Mouse (Mus musculus): Measurements from ENCODE around the gene Snrpd2.

The Snrpd2 gene

DNA sequence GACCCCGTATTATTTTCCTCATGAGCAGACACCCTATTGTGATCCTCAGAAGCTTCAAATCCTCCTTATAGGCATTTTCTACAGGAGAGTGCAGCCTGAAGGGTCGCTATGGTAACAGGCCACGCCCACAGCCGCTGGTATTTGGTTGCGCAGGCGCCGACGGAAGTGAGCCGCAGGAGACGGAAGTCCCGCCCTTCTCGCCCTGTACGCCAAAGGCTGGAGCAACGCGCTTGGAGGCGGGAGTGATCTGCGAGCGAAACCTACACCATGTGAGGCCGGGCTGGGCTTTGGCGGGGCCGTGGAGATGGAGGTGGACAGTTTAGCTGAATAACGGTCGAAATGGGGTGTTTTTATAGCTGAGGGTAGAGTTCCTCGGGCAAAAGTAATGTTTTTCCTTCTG is at the start of gene Snrpd2:
Gene Snrpd2 (plus strand): TSS at position 97 of the 400 bp plus-strand sequence.
- peak; percentile 97 for DNase-seq

DNA sequence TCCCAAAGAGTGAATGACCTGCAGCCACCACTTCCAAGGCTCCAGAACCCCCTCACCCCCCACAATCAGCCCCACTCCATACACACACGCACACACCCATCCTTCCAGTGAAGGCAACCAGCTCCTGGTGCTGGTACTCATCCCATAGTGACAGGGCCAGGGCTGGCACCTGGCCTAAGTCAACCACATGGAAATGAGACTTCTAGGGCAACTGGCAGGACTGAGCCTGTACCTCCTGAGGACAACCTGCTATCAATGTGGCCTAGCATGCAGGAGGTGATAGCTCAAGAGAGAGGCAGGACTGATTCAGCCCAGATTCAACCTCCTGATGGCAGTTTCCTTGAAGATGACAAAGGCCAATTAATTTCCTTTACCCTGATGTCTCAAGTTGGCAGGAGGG is 49.2 kb upstream of the Snrpd2 start:
- DNase-seq, result no peak

DNA sequence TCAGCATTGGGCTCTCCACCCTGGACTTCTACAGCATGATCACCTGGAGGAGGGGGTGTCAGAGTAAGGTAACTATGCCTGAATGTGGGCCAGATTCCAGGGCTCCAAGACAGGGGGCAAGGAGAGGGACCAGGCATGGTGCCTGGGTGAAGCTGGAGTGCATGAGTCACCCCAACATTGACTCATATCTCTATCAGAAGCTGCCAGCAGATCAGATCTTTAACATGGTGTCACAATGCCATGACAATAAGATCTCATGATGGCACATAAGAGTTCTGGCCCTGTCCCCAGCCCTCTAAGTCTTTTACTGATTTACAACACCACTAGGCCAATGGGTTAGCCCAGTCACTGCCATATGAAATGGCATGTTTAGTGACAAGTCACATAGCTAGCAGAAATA is 45.8 kb upstream of the Snrpd2 start:
- DNase-seq, result no peak

DNA sequence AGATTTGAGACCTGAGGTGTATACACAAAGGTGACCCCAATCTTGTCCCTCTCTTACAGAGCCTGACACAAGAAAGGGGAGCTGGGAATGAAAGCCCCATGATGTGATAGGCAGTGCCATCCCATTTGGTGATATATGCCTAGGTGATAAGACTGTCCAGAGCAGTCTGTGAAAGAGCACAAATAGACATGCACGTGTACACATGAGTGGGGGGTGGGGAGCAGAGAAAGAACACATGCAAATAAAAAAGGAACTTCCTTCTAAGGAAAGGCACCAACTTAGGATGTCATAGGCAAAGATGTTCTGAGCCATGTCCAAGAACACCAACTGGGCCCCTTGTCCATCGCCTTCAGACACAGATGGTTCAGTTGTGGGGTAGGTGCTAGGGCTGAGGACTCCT is 45.0 kb upstream of the Snrpd2 start:
- no peak for DNase-seq

DNA sequence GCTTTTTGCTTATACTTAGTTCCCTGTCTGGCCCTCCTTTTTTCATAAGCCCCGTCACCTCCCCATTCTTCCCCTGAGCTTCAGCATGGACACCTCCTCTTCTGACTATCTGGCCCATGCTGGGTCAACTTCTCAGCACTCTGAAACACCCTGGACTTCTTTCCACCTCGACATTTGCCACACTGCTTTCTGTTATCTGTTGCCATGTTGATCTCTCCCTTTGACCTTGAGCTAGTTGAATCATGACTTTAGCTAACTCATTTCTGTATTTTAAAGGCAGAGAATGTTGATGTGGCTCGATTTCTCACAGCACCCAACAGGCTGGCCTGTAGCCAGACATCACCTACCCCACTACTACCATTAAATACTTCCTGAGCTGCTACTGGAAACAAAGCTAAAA is 42.1 kb upstream of the Snrpd2 start:
- DNase-seq, result no peak

DNA sequence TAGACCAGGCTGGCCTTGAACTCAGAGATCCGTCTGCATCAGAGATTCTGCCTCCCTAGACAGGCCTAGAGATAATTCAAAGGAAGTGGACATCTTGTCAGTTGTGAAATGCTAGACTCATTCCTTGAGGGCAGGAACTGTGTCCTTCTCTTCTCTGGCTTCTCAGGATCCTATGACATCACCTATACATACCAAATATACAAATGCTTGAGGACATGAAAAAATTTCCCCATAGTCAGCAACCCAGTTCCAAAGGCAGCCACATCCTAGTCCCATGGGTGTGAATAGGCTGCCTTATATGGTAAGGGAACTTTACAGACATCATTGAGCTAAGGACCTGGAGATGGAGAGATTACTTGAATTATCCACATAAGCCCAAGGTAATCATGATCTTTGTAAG is 40.0 kb upstream of the Snrpd2 start:
- no peak for DNase-seq

DNA sequence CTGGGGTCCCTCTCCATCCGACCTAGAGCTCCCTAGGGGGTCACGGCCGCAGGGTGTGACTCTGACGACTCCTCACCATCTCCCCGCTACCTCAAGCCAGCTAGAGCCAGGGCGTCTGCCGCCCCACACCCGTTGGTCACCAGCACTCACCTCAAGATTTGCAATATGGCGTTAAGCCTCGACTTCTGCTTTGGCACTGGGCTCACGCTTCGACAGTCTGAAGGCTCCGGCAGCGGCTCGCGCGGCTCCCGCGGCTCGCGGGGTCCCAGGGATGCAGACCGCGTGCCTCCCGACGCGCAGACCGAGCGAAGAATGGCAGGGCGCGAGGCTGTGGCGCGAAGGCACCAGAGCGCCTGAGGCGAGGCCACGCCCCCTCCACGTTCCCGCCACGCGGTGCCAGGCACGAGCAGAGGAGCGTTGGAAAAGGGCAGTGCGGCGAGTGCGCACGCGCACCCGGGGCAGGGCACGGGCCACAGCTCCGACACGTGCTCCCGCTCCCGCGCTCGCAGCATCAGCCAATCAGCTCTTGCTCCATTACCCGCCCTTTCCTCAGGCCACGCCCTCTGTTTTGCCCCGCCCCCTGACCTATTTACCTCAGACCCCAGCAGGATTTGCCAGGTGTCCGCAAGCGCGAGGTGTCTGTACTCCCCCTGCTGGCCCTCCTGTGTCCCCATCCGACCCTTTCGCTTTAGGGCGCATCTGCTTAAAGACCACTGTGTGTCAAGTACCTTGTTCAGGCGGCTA is 31.3 kb upstream of the Snrpd2 start, which contains the start of gene Gm4969:
Gene Gm4969 (minus strand): TSS at position 341 of the 744 bp plus-strand sequence.
- peak; percentile 67 for DNase-seq

DNA sequence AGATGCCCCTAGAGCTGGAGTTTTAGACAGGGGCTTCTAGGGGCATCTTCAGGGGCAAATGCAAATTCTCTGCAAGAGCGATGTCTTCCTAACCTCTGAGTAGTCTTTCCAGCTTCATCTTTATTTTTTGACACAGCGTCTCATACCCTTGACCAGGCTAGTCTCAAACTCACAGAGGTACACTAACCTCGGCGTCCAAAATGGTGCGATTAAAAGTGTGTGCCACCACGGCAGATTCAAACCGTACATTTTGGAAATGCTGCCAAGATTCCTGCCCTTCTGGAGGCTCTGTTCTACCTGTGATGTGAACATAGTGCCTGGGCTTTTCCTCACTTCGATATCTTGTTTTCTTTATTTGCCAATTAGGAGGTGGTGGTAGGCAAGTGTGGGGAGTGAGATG is 30.4 kb upstream of the Snrpd2 start:
- peak; percentile 21 for DNase-seq

DNA sequence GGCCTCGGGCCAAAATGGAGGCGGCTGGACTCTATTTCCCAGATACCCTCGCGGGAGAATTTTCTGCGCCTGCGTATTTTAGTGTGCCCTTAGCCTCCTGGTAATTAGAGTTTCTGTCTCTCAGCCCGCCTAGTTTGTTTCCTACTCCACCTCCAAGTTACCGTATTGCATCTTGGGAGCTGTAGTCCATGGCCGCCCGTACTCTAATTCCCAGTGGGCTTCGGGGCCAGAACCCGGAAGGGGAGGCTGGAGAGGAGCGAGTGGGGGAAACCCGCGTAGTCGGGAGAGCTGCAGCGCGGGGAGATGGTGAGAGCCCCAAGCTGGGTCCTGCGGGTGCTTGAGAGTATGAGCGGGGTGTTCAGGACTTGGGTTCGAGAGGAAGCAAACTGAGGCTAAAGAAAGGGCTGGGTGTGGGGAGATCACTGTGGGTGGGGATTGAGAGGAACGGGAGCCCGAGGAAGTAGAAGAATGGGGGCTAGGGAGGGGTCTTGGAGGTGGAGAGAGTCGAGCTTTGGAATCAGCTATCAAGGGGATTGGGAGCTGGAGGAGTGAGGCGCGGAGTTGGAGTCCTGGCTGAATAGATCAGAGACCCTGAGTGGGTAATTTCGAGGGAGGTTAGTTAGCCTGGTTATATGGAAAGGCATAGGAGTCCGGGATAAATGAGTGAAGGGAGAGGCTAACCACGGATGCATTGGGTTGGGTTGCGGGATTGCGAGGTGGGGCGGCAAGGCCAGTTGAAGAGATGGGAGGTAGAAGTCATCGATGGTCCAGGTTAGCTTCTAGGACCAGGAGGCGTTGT is 29.7 kb upstream of the Snrpd2 start, which contains the start of gene Fbxo46:
Gene Fbxo46 (plus strand): TSS at position 229 of the 799 bp plus-strand sequence.
- peak; percentile 94 for DNase-seq

DNA sequence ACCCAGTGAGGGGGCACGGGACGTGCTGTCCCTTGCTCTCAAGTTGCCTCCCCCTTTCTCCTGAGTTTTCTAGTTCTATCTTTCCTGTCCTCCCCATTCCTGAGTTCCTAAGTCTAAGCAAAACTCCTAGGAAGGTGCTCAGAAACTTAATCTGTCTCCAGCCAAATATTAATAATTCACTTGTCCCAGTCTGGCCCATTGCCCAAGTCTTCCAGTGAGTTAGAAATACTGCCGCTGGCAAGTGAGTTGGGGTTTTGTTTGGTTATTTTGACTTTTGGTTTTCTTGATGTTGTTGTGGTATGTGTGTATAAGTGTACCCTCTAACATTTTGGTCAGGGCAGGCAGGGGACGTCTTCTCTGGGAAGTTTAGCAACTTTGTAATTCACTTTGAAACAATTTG is 27.8 kb upstream of the Snrpd2 start:
- DNase-seq, result no peak

DNA sequence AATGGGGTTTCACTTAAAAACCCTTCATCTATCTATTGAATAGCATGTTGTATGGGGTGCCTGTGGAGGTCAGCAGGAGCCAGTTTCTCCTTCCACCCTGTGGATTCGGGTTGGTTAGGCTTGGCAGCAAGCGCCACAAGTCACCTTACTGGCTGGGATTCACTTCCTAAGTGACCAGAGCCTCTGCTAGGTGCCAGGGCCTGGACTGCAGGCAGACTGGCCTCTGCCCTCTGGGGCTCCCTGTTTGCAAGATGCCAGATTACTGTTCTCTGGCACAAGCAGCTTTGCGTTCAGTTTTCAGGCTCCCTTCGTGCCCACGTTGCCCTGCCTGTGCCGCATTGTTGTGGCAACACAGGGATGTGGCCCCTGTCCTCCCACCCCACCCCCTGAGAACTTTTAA is 24.8 kb upstream of the Snrpd2 start:
- no peak for DNase-seq

DNA sequence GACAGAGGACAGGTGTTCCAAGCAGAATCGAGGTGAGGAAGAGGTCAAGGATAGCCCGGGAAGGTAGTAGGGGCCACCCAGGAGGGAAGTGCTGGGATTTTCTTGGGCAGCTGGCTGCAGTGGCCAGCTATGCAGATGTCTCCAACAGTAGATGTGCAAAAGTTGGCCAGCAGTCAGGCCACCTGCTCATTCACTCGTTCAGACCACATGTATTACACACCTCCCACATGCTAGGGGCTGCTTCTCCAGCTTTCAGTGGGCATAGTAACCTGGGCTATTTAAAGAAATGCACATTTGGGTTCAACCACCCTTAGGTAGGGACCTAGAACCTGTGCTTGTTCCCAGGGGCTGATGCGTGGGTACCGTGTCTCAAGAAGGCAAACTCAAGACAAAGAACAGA is 21.8 kb upstream of the Snrpd2 start:
- no peak for DNase-seq

DNA sequence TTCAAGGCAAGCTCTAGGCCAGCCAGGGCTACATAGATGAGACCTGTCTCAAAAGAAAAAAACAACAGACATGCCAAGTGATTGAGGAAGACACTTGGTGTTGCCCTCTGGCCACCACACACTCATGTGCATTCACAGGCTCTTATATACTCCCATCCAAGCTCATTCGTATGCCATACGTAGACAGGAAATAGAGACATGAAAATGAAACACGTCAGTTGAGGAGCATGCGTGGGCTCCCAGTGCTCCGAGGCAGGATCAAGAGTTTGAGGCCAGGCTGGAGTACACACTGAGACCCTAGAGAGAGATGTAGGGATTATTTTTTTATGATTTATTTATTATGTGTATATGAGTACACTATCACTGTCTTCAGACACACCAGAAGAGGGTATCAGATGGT is 20.1 kb upstream of the Snrpd2 start:
- DNase-seq, result no peak

DNA sequence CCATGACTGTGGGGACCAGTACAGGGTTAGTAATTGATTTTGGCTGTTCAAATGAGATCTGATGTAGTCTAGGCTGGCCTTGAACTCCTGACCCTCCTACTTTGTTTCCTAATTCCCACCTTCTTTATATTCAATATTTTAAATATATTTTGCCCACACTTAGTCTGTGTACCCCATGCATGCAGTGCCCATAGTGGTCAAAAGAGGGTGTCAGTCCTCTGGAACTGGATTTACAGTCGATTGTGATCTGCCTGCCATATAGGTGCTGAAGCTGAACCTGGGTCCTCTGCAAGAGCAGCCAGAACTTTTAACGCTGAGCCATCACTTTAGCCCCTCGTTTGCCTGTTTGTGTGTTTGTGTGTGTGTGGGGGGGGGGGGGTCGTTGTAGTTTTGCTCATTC is 18.9 kb upstream of the Snrpd2 start:
- peak; percentile 35 for DNase-seq

DNA sequence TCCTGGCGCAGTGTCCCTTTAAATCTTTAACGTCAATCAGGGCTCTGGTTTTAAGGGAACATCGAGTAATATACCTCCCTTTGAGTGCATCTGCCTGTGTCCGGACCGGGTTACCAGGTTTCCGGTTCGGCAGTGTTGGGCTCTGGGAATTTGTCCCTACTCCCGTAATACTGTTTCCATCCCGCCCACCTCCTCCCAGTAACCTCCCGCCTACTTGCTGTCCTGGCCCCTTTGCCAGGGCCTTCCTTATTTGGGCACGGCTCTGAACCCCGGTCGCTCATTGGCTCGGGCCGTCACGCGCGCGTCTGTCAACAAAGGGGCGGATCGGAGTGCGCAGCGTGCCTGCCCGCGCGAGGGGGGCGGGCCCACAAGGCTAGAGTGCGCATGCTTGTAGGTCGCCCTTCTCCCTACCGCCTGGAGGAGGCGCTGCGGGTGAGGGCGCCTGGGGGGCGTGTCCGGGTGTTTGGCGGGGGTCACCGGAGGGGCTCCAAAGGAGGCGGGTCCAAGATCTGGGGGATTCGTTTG is 18.1 kb upstream of the Snrpd2 start:
- DNase-seq, result peak; percentile 95

DNA sequence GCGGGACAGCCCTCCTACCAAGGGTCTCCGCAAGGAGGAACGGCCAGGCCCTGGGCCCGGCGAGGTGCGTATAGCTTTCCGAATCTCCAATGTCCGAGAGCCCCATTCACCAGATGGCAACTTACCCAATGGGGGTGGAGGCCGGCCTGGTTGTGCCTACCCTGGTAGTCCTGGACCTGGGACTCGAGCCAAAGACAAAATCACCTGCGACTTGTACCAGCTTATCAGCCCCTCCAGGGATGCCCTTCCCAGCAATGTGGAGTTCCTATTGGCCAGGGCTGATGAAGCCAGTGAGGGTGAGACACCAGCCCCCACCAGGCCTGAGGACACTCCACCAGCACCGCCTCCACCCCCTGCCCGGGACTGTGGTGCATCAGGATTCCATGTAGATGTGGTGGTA is 13.4 kb upstream of the Snrpd2 start:
- DNase-seq, result no peak

DNA sequence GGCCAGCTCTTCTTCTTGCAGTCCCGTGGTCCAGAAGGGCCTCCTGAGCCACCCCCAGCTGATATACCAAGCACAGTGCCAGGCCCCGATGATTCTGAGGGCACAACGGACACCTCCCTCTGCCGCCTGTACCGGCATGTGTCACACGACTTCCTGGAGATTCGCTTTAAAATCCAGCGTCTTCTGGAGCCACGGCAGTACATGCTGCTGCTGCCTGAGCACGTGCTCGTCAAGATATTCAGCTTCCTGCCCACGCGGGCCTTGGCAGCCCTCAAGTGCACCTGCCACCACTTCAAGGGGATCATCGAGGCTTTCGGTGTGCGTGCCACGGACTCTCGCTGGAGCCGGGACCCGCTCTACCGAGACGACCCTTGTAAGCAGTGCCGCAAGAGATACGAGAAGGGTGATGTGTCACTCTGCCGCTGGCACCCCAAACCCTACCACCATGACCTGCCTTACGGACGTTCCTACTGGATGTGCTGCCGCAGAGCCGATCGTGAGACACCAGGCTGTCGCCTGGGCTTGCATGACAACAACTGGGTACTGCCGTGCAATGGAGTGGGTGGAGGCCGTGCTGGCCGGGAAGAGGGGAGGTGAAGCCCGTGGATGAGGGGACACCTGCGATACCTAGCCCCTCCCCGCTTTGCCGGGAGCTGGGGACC is 12.7 kb upstream of the Snrpd2 start:
- DNase-seq, result peak; percentile 35

DNA sequence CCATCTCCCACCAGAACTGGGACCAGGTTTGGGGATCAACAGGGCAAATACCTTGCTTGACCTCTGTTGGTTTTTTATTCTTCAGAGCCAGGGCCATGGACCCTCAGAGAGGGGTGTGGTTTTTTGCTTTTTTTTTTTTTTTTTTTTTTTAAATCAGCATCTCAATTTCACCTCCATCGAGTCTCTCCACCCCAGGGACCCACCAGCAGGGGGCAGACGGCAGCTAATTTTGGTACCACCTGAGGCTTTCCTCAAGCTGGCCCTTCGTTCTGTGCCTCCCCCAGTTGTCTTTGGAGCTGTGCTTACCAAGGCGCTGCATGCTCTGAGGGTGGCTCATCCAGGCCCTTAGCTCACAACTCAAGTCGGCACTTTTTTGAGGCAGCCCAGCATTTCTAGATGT is 12.1 kb upstream of the Snrpd2 start:
- peak; percentile 81 for DNase-seq

DNA sequence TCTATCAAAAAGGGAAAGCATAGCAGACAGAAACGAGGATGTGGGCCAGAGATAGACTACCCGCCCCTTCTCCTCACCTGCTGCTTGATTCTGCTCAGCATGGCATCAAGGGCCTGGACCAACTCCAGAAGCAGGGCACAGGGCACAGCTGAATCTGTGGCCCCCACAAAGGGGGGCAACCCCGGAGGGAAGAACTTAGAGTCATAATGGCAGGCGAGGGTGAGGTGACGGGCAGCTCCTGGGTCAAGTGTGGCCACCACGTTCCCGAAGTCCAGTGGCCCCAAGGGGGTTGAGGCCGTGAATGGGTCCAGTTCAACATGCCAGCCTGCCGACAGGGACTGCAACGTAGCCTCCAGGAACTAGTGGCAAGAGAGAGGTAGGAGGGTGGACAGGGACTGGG is 2.7 kb upstream of the Snrpd2 start:
- DNase-seq, result no peak

DNA sequence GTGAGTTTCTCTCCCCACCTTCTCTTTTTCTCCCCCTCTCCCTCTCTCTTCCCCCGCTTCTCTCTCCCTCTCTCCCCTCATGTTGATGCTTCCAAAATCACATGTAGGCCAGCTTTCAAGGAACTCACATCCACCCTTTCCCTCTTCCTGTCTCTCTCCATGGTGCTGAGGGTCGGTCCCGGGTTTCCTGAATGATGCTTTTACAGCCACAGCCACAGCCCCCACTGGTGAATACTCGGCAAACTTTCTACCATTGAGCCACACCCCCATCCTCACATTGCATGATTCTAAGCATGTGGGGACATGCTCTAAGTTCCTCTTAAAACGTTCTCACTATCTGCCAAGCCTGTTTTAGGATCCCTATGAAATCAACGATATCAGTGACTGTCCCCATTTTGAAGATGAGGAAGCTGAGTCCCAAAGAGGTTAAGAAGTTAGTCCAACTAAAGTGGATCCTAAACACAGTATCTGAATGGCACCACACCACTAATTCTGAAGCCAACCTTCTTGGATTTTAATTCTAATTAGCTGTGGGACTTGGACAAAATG is 2.0 kb upstream of the Snrpd2 start:
- DNase-seq, result no peak

DNA sequence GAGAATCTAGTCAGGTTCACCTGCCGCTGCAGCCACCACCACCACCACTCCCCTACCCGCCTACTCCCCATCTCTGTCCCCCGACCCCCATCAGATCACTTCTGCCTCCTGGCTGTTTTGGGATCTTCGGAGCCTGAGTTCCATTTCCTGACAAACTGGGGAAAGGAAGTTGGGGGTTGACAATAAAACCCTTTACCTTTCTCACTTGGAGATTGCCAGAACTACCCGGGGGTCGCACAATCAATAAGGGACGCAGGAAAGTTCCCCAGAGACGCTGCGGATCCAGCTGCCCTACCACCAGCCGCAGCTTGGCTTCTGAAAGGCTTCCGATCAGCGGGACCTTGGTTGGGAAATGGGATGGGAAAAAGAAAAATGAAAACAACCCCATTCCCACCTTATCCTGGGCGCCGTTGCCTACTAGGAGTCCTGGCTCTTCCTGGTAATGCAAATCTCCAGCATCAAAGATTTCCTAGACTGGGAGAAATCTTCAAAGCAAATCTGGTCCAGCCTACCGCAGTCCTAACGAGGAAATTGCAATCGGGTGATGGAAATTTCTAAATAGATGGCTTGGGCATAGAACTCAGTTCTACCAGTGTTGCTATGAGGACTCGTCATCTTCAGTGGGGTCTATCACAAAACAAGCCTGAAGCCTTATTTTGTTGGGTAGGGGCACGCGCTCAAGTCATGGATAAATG is 1.2 kb upstream of the Snrpd2 start:
- no peak for DNase-seq

DNA sequence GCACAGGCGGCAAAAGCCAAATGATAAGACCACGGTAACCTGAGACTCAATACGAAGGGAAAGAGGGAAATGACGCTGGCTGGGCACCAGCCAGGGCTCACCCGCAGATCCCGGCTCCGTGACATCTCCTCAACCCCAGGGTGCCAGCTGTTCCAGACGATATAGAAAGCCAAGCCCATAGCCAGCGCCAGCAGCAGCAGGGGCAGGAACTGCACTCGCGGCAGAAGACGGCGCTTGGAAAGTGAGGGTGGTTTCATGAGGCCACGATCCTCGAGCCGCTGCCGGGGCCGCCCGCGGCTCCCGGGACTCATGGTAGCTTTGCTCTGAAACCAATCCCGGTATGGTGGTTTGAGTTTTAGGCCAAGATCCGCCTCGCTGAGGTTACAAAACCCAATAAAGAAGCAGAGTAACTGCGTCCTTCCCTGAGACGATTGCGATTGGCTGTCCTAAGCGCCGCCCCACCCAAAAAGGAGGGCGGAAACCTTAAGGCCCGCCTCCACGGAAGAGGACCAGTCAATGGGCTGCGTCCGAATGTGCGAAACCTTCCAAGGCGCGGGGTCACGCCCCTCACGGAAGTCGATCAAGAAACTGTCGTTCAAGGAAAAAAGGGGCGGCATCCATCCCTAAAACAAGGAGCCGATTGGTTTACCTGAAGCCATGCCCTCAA is 514 bp upstream of the Snrpd2 start, which contains the start of gene Qpctl:
Gene Qpctl (minus strand): TSS at position 417 of the 667 bp plus-strand sequence.
- DNase-seq, result peak; percentile 98

All from thymus, postnatal 14 days (tissue).